Mouse (Mus musculus): Measurements from ENCODE around the gene D430042O09Rik. TPM values are rescaled to one million over a fixed set of nuclear protein-coding genes. Genes with fewer than 3 reads are reported as not detected.

Gene D430042O09Rik
- total and polyA plus RNA-seq, 3 experiments: 1.8 to 4.8 (median 3.4) TPM

- dilution Hi-C loops (cut with MboI; ENCODE audit: extremely low pct_ligation_motif_present, extremely low pct_unique_long_range_greater_than_20kb, low sequenced_read_pairs): no loop called here
- peaks cover 8% of the 10 kb centered on the region for H3K27me3 ChIP-seq (replicated peaks)
Observed at GRCm38 (mm10) chr7:125887761-125888160, 180.1 kb downstream of the D430042O09Rik start.

DNA sequence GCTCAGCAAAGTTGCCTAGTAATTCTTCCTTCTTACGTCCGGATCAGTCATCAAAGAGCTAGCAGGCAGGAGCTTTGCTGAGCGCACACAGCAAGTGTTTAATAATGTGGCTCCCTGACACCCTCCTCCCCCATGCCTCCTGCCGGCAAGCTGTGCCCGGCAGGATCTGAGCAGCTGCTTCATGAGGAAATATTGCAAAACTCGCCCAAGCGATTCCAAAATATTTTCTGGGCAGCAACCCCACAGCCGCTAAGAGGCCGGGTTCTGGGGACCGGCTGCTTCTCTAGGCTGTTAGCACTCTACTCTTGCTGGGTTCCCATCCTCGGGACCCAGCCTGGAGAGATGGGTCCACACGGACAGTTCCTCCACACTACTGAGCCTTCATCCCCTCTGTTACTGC lies 180.7 kb downstream of the D430042O09Rik start:
- dilution Hi-C loops (cut with MboI; ENCODE audit: extremely low pct_ligation_motif_present, extremely low pct_unique_long_range_greater_than_20kb, low sequenced_read_pairs): no loop called here
- no peak overlapping the region for H3K4me3 ChIP-seq (replicated peaks in 1 of 3; ENCODE audit: low read depth in 2 of 3, low read length in 2 of 3, poor library complexity in 1 of 3)
- in situ Hi-C loops (cut with MboI; ENCODE audit: low pct_ligation_motif_present, low pct_unique_long_range_greater_than_20kb, low sequenced_read_pairs): no loop called here
- no peak for DNase-seq (ENCODE audit: extremely low read depth)
- no peaks in the 10 kb centered on the region for H3K9me3 ChIP-seq (replicated peaks; ENCODE audit: low read length)
- H3K4me1 ChIP-seq (ENCODE audit: control insufficient read depth in 1 of 2, insufficient read depth in 2 of 2): no peaks in the 10 kb centered on the region
- H3K4me2 ChIP-seq (ENCODE audit: insufficient read depth, low read depth, poor library complexity, severe bottlenecking): no peak overlapping the region
- H3K36me3 ChIP-seq (replicated peaks in 1 of 2; ENCODE audit: control insufficient read depth in 1 of 2, insufficient read depth in 1 of 2, low read length in 1 of 2): no peaks in the 10 kb centered on the region
- H3K9ac ChIP-seq (ENCODE audit: insufficient read depth, low read depth): no peak overlapping the region
- H3K27me3 ChIP-seq (replicated peaks): peaks cover 12% of the 10 kb centered on the region
- TF ChIP-seq MAFK (IDR thresholded peaks at IDR 0.05; ENCODE audit: insufficient replicate concordance, low read length): no peak
- no peaks in the 10 kb centered on the region for H3K79me2 ChIP-seq (replicated peaks; ENCODE audit: control insufficient read depth, extremely low read depth, insufficient read depth, poor library complexity, severe bottlenecking)
- H3K27ac ChIP-seq (ENCODE audit: insufficient read depth, low read depth): no peak overlapping the region

More at GRCm38 (mm10) chr7:125887761-125888160, 180.1 kb downstream of the D430042O09Rik start:
- TF ChIP-seq MXI1 (IDR thresholded peaks at IDR 0.05; ENCODE audit: low read depth, low read length) (no peak), CHD2 (IDR thresholded peaks at IDR 0.05; ENCODE audit: low read length) (no peak)
- in situ Hi-C loops (cut with MboI; ENCODE audit: low pct_ligation_motif_present, low pct_unique_long_range_greater_than_20kb, low sequenced_read_pairs): no loop called here
- Histone ChIP-seq H3K4me1 (ENCODE audit: control insufficient read depth in 1 of 2, insufficient read depth in 2 of 2) (peaks cover 0 to 4% of the 10 kb centered on the region in 2 experiments; a peak in 2 of 4 replicates), H3K36me3 (replicated peaks in 1 of 2; ENCODE audit: control insufficient read depth in 1 of 2, insufficient read depth in 1 of 2, low read length in 1 of 2) (no peaks in the 10 kb centered on the region), H3K27ac (ENCODE audit: insufficient read depth, low read depth) (no peak overlapping the region), H3K79me2 (replicated peaks; ENCODE audit: control insufficient read depth, extremely low read depth, insufficient read depth, poor library complexity, severe bottlenecking) (no peaks in the 10 kb centered on the region), H3K9ac (ENCODE audit: insufficient read depth, low read depth) (no peak overlapping the region), H3K4me3 (replicated peaks in 1 of 3; ENCODE audit: low read depth in 2 of 3, low read length in 2 of 3, poor library complexity in 1 of 3) (no peak overlapping the region), H3K4me2 (ENCODE audit: insufficient read depth, low read depth, poor library complexity, severe bottlenecking) (no peak overlapping the region), H3K9me3 (replicated peaks; ENCODE audit: low read length) (no peaks in the 10 kb centered on the region)
- no peak for DNase-seq (ENCODE audit: extremely low read depth)

DNA sequence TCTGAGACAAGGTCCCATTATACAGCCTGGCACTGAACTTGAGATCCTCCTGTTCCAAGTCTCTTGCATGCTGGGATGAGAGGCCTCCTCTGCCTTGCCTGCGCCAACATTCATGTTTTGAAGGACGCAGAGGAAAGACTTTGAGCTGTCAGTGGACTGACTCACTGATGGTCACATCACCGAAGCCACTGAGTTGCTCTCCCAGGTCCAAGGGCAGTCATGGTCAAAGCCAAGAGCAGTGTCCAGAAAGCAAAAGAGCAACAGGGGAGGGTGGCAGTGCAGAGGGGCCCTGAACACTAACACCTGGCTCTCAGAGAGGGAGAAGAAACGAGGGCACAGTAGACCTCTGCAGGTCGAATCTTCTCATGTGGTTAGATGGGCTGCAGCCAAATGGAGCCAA lies 185.9 kb downstream of the D430042O09Rik start:
- no peak overlapping the region for H3K4me2 ChIP-seq (ENCODE audit: insufficient read depth, low read depth, poor library complexity, severe bottlenecking)
- dilution Hi-C loops (cut with MboI; ENCODE audit: extremely low pct_ligation_motif_present, extremely low pct_unique_long_range_greater_than_20kb, low sequenced_read_pairs): no loop called here
- no peak overlapping the region for H3K4me3 ChIP-seq (replicated peaks in 1 of 3; ENCODE audit: low read depth in 2 of 3, low read length in 2 of 3, poor library complexity in 1 of 3)
- peaks cover 13% of the 10 kb centered on the region for H3K9me3 ChIP-seq (replicated peaks; ENCODE audit: low read length)
- in situ Hi-C loops (cut with MboI; ENCODE audit: low pct_ligation_motif_present, low pct_unique_long_range_greater_than_20kb, low sequenced_read_pairs): no loop called here
- H3K9ac ChIP-seq (ENCODE audit: insufficient read depth, low read depth): no peak overlapping the region
- no peaks in the 10 kb centered on the region for H3K79me2 ChIP-seq (replicated peaks; ENCODE audit: control insufficient read depth, extremely low read depth, insufficient read depth, poor library complexity, severe bottlenecking)
- H3K36me3 ChIP-seq (replicated peaks in 1 of 2; ENCODE audit: control insufficient read depth in 1 of 2, insufficient read depth in 1 of 2, low read length in 1 of 2): no peaks in the 10 kb centered on the region
- no peak for TF ChIP-seq E2F4 (IDR thresholded peaks at IDR 0.05; ENCODE audit: insufficient replicate concordance, low read depth, low read length)
- no peak for TF ChIP-seq PAX5 (IDR thresholded peaks at IDR 0.05; ENCODE audit: low read length)
- TF ChIP-seq UBTF (IDR thresholded peaks at IDR 0.05; ENCODE audit: low read depth, low read length): no peak
- TF ChIP-seq BHLHE40 (IDR thresholded peaks at IDR 0.05; ENCODE audit: low read depth, low read length): no peak
- no peak for TF ChIP-seq USF1 (IDR thresholded peaks at IDR 0.05; ENCODE audit: low read depth, low read length)
- TF ChIP-seq RCOR1 (conservative IDR thresholded peaks at IDR 0.05; ENCODE audit: low read depth, low read length): no peak
- no peak for TF ChIP-seq NRF1 (IDR thresholded peaks at IDR 0.05; ENCODE audit: low read depth, low read length)
- no peak for TF ChIP-seq TCF12 (IDR thresholded peaks at IDR 0.05; ENCODE audit: low read depth, low read length)
- no peak for DNase-seq (ENCODE audit: extremely low read depth)
- H3K27ac ChIP-seq (ENCODE audit: insufficient read depth, low read depth): no peak overlapping the region
- peaks cover 26% of the 10 kb centered on the region for H3K27me3 ChIP-seq (replicated peaks)
- H3K4me1 ChIP-seq (ENCODE audit: control insufficient read depth in 1 of 2, insufficient read depth in 2 of 2): peaks cover 0 to 4% of the 10 kb centered on the region in 2 experiments; a peak in 1 of 4 replicates
